Mouse (Mus musculus): ENCODE data around the gene Ssxb8.
"Not testable (repeated sequence)": the region's sequence is repeated elsewhere in the genome, so short reads cannot be mapped to it uniquely, and the experiment has no call there.

The Ssxb8 gene

DNA sequence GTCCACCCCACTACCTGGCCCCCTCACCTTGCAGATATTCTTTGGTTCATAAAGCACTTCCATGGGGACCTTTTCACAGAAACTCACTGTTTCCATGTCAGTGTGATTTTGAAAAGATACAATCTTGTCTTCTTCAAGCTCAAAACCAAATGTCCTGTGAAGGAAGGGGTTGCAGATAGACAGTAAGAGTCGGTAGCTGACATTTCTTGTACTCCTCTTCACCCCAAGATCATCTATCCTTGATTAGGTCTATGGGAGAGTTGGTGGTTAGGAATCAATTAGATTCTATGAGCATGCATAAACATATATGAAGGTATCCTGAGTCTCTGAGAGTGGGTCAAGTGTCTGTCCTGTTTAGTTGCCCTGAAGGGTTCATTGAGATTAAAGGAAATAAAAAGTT, at the start of gene Ssxb8:
Gene Ssxb8 (minus strand): TSS at position 101 of the 400 bp plus-strand sequence.
- DNase-seq = not testable (repeated sequence)

DNA sequence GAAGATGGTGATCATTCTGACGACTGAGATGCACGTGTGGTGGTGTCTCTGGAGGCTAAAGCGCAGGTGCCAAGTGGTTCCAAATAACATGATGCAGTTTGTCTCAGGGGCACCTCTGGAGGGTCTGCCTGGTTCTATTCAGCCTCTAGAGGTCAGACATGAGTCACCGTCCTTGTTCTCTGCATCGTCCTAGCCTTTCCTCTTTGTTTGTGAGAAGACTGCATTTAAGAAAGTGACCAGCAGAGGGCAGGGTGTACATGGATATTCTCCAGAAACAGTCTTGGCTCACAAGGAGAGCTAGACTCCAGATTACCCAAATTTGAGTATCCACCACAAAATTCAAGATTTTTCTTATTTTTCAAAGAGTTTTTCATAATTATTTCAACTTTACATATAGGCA, 42.3 kb upstream of the Ssxb8 start:
- peak; percentile 2 for DNase-seq

GRCm38 (mm10) chrX:8663085-8663484, 27.6 kb downstream of the Ssxb8 start:
- DNase-seq = no peak

Data from cerebellum, adult 11-12 months (tissue).